Mouse (Mus musculus): ENCODE data around the gene Fth1. TPM values are rescaled to one million over a fixed set of nuclear protein-coding genes. Genes with fewer than 3 reads are reported as not detected.
A peak's percentile ranks its signal among the peaks of the same experiment; 100 is the strongest.

Gene Fth1
- total RNA-seq, 2 experiments from 2014 or later, result 1,213 to 1,248 TPM

DNA sequence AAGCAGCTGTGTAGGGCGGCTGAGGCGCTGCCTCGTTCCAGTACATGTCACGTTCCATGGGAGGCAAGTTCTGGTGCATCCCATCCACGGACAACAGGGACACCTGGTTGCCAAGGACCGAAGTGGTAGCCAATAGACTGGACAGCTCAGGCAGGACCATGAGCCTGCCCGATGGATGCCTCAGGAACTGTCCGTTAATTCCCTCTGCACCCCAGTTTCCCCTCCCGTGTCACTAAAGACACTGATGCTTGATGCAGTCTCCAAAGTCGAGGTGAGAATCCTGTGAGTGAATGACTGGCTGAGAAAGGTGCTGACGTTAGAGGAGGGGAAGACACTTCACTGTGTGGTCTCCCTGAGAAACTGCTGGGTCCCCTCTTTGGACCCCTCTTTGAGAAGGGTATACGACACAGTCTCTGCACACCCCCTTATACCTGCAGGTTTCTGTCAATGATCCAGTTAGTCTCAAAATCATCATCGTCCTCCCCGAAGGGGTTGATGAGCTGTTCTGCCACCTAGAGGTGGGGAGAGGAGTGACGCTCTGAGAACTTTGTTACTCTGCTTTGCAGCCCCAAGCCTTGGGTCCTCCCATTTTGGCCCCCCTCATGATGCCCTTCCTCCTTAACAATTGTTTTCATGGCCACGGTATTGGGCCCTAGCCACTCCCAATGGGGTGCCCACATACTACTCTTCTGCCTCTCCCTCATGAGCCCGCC is 8.9 kb downstream of the Fth1 start:
- no peak for DNase-seq
- intact Hi-C loops (cut with DNase I), result no loop called here

DNA sequence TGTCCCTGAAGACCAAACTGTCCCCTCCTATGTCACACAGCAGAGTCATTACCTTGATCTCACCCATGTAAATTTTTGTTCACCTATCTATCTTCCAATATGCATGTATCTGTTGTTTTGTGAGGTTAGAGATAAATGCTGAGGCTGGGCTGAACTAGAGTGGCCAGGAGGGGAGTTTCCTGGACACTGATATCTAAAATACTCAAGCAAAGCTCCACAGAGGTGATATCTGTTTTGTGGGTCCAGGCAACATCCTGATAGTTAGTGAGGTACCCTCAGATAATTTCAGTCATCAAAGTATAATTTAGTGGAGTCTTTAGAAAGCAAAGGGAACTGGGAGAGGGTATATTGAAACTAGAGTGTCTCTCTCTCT is 9.5 kb downstream of the Fth1 start:
- intact Hi-C loops (cut with DNase I), result loop anchor here (5.0 kb wide), 1 partner anchor 73 kb away; no protein-coding TSS in a partner anchor
- no peak for DNase-seq

DNA sequence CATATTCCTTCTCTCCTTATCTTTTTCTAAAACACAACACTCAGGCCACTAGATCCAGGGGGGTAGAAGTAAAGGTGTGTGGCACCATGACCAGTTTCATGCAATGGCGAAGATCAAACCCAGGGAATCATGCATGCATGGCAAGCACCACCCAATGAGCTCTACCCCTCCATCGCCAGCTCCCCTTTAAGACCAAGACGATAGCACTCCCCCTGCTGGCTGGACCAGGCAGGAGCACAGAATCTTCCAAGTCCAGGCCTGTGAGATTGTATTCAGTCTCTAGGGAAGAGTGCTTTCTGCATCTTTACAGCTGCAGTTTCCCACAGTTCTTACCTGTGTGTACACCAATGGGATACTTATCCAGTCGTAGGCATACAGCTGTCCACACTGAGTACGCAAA is 10.9 kb downstream of the Fth1 start:
- peak; percentile 80 for DNase-seq
- intact Hi-C loops (cut with DNase I), result loop anchor here (5.0 kb wide), 1 partner anchor 74 kb away; no protein-coding TSS in a partner anchor

DNA sequence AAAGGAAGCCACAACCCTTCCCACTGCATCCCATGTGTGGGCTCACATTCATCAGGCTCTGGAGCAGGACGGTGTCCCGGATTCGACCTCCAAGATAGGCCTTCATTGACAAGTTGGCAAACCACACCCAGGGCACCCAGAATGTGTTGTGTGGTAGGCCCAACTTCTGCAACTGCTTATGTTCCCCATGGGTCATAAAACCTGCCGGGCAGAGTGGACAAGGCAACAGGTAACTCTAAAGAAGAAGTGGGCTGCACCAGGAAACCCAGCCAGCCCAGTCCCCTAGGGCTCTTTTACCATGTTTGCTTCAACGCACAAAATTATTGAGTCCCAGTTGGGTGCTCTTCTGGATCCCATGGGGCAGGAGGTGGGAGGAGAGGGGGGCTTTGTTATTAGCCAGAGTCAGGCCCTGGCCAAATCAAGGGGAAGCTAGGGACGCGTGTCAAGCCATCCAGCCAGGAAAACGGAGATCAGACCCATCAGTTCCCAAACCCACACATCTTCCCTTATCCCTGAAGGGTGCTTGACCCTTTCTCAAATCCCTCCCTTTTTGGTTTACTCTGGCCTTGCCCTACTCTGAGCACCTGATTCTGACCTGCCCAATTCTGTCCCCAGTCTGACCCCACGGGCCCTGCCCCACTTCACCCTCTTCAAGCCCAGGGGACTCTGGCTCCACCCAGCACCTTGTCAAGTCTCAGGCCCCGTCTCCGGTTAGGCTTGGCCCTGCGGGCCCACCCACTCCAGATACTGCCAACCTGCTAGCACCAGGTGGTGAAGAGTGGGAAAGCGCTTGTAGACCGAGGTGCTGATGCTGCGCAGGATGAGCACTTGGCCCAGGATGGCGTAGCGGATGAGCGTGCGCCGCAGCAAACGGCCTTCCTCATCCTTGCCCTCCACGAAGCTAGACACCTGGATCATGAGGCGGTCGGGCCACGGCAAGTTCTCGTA is 11.9 kb downstream of the Fth1 start:
- intact Hi-C loops (cut with DNase I), result loop anchor here (5.0 kb wide), 1 partner anchor 75 kb away; no protein-coding TSS in a partner anchor
- DNase-seq, result no peak

DNA sequence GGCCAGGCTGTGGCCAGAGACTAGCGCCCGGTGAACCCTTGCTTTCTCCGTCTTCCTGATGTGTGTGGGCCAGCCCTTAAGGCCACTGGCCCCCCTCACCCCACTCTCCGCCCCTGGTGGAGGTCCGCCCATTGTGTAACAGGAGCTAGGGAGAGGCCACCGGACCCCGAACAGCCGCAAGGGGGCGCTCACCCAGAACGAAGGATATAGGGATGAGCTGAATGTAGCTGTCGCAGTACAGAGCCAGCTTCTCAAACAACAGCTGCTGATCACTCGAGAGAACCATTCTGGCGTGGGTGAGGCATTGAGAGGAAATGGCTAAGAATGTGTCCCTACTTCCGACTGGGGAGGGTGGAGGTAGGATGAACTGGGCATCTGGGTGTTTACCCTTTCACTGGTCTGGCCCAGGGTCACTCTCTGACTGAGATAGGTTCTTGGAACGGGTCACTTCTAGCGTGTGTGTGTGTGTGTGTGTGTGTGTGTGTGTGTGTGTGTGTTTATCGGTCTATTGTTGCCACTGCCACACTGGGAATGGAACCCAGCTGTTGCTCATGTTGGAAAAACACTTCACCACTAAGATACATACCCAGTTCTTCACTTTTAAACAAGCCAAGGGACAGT is 12.7 kb downstream of the Fth1 start:
- intact Hi-C loops (cut with DNase I), result loop anchor here (5.0 kb wide), 1 partner anchor 76 kb away; no protein-coding TSS in a partner anchor
- DNase-seq, result peak; percentile 92

DNA sequence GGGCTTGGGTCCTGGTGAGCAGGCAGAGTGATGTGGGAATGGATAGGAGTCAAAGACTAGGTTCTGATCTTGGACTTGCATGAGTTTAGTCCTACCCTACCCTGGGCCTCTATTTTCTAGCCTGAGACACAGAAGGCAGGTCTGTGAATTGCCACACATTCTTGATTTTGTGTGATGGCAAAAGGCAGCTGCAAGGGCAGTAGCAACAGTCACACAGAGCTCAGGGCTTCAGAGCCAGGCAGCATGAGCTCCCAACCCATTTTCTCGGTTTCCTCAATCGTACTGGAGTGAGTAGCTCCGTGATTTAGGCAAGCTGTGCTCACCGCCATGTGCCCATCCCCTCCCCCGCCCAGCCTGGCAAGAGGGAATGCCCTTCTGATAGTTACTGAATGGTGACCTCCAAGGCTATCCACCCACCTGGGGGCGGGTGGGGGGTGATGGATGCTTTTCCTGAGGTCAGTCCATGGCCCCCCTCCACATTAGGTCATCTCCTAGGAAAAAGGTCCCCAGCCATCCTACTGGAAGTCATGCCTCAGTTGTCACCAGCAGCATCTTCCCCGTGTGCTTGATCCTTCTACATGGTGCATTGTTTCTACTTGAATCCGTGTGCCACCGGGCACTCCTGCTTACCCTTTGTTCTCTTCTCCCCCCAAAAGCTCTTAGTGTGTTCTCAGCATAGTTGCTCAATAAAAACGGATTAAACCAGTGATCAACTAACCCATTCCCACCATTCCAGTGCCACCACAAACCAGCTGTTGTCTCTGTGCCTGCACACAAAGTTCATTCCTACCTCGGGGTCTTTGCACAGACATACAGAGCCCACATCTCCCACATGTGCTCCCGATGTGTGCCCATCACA is 17.0 kb downstream of the Fth1 start:
- intact Hi-C loops (cut with DNase I), result loop anchor here (5.0 kb wide), 1 partner anchor 200 kb away; no protein-coding TSS in a partner anchor
- no peak for DNase-seq

DNA sequence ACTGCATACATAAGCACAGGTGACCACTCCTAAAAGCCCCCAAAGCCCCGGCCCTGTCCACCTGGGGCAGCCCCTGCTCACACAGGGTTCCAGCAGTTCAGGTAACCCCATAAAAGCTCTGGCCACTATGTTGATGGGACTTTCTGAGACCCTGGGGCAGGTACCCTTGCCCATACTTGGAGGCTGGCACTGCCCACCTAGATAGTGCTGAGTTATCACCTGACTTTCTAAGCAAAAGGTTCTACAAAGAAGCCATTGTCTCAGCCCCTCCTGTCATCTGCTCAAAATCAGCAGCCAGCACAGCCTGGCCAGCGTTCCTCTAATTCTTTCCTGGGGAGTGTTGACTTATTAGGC is 17.6 kb downstream of the Fth1 start:
- intact Hi-C loops (cut with DNase I), result loop anchor here (5.0 kb wide), 1 partner anchor 199 kb away; no protein-coding TSS in a partner anchor
- DNase-seq, result no peak

DNA sequence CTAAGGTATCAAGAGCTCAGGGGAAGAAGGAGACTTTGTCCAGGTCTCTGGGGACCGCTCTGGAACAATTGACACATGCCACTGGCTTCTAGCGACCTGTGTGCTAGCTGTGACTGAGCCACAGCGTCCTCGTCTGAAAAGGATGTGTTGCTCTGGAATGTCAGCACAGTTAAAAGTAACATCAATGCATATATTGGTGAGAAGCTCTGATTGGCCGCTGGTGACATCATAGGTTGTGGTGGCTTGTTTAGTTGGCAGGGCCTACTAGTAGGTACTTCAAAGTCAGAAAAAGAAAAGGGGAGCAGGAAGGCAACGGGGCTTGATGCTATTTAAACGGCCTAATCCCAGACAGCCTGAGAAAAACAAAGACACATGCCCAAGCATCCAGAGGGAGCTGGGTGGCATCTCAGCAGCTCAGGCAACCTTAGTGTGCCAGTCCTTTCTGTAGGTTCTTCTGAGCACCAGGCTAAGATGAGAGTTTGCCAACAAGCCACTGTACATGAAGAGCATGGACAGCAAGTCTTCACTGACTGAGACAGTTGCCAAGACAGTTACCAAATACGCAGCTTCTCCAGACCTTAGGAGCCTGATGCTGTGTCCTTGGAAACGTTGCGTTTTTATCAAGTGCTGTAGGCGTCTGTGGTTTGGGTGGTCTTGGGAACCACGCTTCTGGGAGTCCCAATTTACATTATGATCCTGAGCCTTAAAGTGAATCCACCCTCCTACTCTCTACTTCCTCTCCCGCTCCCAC is 18.5 kb downstream of the Fth1 start:
- intact Hi-C loops (cut with DNase I), result loop anchor here (5.0 kb wide), 1 partner anchor 198 kb away; no protein-coding TSS in a partner anchor
- DNase-seq, result no peak

DNA sequence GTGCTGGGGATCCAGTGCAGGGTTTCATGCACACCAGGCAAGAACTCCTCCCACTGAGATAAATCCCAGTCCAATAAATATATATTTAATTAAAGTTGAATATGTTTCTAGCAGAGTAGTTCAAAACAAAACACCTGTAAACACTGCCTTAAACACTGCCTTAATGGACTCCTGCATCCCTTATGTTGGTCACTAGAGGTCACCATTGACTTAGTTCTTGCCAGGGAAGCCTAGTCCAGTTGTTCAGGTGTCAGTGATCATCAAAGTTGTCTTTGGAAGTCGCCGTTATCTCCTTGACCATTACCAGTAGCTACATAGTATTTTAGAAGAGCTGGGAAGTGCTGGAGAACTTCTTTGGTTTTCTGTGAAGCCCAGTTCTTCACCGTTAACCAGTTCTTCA is 19.9 kb downstream of the Fth1 start:
- no peak for DNase-seq
- intact Hi-C loops (cut with DNase I), result no loop called here

DNA sequence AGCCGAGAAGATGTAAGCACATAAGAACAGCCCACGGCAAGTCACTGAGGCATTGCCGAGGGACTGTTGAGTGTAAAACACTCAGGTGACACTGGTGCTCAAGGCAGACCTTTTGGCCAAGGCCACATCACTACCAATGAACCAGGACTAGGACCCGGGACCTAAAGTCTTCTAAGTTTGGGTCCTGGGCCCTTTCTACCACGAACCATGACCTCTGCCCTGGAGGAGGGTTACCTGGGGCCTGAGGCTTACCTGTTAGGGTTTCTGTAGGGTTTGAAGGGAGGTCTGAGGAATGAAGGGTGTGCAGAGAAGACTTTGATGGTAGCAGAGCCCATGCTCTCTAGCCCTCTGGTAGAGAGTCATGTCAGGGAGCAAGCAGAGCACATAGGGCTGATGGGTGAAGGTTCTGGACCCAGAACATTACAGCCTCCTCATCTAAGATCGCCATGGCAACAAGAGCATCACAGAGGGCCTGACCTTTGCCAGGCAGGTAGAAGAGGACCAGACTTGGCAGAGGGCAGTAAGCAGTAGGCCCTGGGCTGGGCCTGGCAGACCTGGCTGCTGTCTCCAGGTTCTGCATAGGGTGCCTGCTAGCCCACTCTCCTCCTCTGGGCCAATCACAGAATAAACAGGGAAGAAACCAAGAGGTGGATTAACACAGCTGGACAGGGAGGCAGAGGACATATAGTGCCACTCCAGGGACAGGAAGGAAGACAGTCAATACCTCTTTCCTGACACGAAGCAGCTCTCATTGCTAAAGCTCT is 21.0 kb downstream of the Fth1 start, which contains the start of the genes Best1 and Rab3il1:
Gene Best1, minus strand, starts transcription at position 428 of the 764 bp plus-strand sequence.
Gene Rab3il1, plus strand, starts transcription at position 464 of the 764 bp plus-strand sequence.
- no peak for DNase-seq
- intact Hi-C loops (cut with DNase I), result no loop called here

DNA sequence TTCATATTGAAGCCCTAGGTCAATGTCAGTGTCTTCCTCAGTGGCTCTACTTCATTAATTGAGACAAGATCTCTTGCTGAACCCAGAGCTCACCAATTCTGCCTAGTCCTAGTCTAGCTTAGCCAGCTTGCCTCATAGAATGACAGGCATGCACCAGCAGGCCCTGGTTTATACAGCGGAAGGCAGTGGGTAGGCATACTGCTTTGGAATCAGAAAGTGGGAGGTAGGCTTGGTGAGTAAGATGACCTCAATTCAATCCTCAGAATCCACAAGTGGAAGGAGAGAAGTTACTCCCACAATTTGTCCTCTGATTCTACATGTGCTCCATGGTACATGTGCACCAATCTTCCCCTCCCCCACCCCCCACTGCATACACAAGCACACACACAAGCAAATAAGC is 23.3 kb downstream of the Fth1 start:
- intact Hi-C loops (cut with DNase I), result loop anchor here (2.0 kb wide), 1 partner anchor 31 kb away; no protein-coding TSS in a partner anchor
- DNase-seq, result no peak

DNA sequence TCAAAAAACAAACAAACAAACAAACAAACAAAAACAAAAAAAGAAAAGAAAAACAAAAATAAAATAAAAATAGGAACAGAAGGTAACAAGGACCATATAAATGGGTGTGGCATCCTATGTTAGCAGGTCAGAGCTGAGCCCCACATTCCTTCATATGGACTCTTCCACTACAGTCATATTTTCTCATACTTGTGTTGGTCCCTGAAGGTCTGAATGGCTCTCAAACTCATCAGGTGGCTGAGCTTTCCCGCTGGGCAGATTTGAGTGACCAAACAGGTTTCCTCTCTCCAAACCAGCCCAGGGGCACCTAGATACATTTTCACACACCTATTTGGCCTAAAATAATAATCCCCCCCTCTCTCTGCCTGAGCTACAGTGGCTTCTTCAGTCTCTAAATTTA is 31.0 kb downstream of the Fth1 start:
- DNase-seq, result no peak
- intact Hi-C loops (cut with DNase I), result no loop called here

DNA sequence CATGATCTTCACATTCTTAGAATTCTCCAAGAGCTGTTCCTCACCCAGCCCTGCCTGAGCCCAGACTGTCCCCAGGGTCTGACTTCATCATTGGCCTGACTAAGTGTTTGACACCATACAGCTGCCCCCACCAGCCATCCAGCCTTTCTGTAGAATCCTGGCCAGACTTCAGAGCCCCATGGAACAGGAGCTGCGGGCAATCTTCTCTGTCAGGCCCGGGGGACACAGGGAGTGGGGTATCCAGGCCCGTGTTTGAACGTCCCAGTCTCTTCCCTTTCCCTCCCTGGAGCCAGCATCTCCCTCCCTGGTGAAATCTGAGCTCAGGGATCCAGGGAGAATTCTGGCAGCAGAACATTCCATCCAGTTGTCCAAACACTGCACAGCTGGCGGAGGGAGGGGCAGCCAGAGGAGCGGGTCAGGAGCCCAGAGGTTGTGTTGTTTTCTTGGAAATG is 32.5 kb downstream of the Fth1 start:
- no peak for DNase-seq
- intact Hi-C loops (cut with DNase I), result no loop called here

DNA sequence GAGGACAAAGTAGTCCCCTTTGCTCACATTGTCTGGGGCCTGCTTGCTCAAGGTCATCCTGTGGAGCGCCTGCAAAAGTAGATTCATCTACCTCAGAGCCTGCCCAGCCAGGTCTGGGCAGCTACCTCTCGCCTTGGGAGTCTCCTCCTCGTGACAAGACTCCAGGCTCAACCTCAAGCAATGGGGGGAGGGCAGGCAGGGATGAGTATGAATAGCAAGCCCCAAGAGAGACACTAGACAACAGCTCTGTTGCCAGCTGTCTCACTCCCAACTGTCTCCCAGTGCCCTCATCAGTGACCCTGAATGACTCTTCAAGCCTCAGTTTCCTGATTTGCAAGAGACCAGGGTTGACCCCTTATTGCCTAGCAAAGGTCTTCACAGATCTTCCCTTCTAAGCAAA is 33.0 kb downstream of the Fth1 start:
- intact Hi-C loops (cut with DNase I), result no loop called here
- DNase-seq, result no peak

DNA sequence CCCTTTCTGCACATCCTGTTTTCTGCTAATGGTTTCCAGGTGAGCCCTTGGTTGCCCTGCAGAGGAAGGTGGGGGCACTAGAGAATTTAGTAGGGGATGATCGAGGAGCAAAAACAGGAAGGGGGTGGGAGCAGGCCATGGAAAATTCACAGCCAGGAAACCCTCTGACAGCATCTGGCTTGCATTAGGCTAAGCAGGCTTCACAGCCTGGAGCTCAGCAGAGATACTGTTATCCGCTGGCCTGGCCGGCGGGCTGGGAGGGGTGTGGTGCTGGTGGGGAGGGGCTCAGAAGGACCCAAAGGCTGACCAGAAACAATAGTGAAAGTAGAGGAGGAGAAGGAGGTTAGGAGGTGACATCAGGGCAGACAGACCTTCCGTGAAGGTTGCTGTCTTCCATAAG is 33.5 kb downstream of the Fth1 start:
- no peak for DNase-seq
- intact Hi-C loops (cut with DNase I), result no loop called here

DNA sequence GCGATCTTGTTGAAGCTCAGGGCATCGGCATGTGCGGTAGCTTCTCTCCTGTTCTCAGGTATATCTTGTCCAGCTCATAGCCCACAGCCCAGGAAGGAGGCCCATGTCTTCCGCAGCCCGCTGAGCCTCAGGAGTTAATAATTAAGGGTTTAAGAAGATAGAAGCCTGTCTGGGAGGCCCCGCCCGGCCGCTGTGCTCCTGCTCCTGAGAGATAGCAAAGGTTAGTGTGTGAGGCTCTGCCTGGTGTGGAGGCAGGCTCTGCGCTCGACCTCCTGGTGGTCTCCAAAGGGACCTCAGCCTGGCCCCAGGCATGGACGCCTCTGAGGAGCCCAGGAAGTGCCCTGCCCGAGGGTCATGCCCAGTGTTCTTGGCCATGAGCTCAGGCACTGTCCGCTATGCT is 34.4 kb downstream of the Fth1 start:
- DNase-seq, result no peak
- intact Hi-C loops (cut with DNase I), result no loop called here

DNA sequence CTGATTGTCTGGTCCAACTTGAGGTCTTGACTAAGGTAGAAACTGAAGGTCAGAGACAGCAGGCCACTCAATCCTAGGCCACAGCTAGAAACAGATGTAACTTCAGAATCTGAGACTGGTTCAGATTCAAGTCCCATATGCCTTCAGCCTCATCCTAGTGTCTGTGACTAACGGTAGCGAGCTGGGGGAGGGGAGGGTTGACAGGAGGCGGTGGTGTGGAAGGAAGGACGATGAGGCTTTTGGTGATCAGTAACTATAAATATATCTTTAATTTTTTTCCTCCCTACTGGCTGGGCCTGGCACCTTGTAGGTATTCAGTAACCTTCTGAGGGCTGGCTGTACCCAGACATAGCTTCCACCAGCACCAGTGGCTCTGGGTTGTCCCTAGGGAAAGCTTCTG is 35.0 kb downstream of the Fth1 start:
- DNase-seq, result no peak
- intact Hi-C loops (cut with DNase I), result no loop called here

DNA sequence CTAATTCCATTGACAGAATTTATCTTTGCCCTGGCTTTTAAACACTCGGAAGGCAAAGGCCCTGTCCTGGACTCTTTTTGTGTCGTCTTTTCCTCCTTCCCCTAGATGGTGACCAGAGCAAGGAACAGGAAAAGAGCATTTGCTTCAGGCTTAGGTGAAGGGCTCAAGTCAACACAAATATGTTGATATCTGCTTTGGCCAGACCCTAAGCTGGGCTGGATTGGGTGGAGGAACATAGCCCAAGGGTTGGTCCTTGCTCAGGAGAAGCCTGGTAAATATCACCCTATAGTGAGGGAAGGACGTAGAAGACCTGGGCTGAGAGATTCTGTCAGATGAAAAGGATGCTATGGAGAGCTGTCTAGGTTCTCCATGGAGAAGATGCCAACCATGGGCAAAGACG is 35.8 kb downstream of the Fth1 start:
- no peak for DNase-seq
- intact Hi-C loops (cut with DNase I), result no loop called here

All from left cerebral cortex, postnatal 4 days (tissue).